Mouse (Mus musculus) frontal cortex, adult (tissue): ENCODE measurements around the gene Wnt3.
"Not testable (repeated sequence)": the region's sequence is repeated elsewhere in the genome, so short reads cannot be mapped to it uniquely, and the experiment has no call there.

ENCODE experiments used
- ATAC-seq: cut with Nextera tagmentation; 2 replicates; pipeline ENCODE4 v1.9.2; 2017; ENCODE audit warnings: mild to moderate bottlenecking, moderate library complexity, mixed read lengths; ENCODE audit not compliant: low TSS enrichment

The Wnt3 gene

GRCm38 (mm10) chr11:103773387-103774227, at the start of gene Wnt3:
TSS of gene Wnt3 (plus strand) at chr11:103774150.
- no peak for ATAC-seq

DNA sequence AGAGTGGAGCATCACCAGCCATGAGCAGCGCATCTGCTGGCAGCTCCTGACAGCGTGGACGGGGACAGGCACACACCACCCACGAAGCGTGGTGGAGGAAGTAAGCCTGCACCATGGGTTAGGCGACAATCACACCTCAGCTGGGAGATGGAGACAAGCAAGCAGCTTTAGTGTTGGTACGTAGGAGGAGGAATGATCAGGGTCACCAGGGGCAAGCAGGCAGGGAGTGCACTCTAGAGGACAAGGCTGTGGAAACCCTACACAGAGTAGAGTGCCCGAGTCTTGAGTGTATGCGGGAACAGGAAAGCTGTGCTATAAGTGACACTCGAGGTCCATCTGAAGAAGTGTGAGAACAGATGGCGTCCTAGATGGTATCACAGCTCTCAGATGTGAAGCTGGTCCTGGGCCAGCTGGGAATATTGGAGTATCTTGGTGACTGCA, 49.6 kb upstream of the Wnt3 start:
- peak; percentile 97 for ATAC-seq

DNA sequence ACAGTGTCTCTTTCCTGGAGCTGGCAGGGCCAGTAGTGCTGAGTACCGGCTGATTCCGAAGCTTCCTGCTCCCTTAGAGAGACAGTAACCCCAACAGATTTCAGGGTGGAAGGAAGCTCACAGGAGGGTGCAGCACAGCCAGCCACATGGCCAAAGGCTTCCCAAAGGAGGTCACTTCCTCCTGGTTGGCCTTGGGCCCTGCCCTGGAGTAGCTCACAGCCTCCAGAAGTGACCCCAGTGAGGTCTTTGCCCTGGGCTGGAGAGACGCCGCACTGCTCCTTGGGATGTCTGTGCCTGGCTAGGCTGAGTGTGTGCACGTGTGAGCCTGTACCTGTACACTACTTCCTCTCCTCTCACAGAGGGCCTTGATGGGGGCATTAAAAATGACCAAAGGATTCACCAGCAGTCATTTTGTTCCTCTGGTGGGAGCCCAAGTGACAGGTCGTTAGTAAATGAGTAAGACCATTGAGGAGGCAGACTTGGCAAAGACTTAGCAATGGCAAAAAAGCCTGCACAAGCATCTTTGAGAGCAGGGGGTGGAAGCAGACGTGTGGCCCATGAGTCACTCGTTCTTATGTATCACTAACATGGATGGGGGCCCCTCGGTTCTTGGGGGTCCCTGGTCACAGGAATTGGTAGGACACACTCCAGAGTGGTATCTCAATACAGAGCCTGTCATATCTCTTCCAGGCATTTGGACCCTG, 44.5 kb upstream of the Wnt3 start:
- ATAC-seq = no peak

DNA sequence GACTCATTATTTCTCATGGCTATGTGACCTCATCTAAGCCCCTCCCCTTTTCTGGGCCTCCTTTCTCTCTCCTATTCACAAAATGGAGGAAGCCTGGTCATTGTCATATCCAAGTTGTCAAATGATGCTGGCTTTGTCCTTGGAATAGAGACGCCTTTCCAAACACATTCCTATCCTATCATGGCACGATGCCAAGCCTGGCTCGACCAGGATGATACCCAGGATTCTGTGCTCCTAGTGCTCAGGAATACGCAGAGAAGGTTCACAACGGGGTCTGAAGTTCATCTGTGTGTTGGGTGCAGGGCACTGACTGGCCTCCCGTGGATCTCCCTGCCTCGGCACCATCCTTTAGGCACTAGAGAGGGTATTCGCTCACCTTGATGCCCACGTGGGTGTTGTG, 42.4 kb upstream of the Wnt3 start:
- no peak for ATAC-seq

DNA sequence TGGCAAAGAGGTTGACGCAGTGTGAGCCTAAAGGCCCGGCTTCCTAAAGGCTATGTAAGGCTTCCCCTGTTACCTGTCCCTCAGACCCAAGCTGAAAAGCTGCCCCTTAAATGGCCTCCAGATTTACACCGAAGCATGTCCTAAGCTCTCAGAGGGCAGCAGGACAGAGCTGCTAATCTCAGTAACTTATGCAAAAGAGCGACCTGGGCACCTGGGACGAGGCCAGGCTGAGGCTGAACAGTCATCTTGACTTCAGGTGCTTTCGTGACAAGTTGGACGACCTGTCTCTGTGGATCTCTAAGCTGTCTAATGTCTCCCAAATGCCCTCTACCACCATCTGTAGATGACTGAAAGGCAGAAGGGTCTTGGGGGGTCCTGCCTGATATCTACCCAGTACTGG, 41.6 kb upstream of the Wnt3 start:
- ATAC-seq = no peak

DNA sequence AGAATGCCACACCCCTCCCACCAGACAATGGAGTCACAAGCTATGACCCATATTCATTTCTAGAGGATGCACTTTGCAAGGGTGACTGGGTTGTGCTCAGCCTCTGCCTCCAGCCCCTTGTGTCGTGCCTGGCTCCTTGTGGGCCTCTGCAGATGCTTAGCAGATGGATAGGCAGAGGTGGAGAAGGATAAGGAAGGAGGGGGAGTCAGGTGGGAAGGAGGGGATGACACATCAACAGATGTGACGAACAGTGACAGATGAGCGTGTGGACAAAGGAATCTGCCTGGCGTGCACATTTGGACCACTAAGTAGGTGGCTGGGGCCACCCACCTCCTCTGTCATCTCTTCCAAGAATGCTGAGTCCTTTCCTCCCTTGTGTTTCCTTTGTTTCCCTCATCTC, 40.9 kb upstream of the Wnt3 start:
- peak; percentile 55; the same call in 1 of the 2 replicates for ATAC-seq

- ATAC-seq = no peak
Observed at GRCm38 (mm10) chr11:103733961-103734360, 40.0 kb upstream of the Wnt3 start.

DNA sequence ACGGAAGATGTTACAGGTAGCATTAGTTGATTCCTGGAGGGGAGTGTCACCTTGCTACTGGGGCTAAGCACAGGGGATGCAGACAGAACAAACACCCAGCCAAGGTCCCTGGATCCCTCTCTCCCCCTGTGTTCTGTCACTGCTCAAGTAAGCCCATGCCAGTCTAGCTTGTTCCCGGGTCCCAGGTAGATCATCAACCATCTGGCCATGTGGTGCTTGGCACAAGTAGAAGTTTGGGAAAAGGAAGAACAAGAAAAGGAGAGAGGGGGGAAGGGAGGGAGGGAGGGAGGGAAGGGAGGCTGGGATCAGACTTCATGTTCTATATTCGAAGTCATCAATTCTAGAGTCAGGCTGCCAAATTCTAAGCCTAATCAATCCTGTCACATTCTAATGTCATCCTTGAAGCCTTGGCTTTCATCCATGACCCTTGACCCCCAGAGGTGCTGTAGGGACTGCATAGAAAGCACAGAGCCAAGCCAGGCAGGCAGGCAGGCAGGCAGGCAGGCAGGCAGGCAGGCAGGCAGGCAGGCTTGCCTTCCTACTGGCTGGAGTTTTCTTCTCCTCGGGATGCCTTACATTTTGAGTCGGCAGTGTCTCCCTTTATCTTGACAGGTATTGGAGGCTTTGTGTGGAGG, 39.4 kb upstream of the Wnt3 start:
- no peak for ATAC-seq

- no peak for ATAC-seq
Observed at GRCm38 (mm10) chr11:103735046-103735781, 38.7 kb upstream of the Wnt3 start.

GRCm38 (mm10) chr11:103749306-103750089, 24.5 kb upstream of the Wnt3 start, which contains the start of gene Wnt9b:
TSS of gene Wnt9b (minus strand) at chr11:103749821.
- ATAC-seq = no peak; the same call in 1 of the 2 replicates

GRCm38 (mm10) chr11:103750612-103751011, 23.3 kb upstream of the Wnt3 start:
- no peak for ATAC-seq

DNA sequence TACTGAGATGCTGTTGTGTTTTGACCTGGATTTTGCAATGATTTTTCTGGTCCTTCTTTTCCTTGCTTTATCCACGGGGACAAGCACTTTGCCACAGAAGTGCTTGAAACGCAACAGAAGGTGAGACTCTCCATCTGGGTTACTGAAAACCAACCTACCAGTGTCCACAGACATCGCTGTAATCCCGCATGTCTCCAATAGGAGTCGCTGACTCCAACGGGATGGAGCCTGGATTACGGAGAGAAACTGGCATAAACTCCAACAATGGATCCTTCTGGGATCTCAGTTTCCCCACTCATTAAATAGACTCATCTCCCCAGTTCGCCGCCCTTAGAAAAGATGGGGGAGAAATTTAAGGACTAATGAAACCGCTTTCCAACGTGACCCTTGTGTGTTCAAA, 15.9 kb upstream of the Wnt3 start:
- ATAC-seq = no peak

DNA sequence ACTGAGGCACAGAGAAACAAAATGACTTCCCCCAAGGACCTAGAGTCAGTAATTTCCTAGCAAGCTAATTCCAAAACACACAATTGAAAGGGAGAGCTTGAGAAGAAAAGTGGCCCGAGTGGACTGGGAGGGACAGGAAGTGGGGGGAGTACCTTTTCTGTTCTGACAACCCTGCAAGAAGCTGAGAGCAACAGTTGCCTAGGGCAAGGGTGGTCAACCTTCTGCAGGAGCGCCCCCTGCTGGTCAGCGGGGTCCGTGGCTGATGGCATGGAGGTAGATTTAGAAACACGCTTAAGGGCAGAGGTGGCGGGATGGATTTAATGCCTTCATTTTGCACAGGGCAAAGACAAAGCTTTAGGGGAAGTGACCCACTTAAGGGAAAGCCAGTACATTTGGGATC, 15.2 kb upstream of the Wnt3 start:
- peak; percentile 52; the same call in 1 of the 2 replicates for ATAC-seq

DNA sequence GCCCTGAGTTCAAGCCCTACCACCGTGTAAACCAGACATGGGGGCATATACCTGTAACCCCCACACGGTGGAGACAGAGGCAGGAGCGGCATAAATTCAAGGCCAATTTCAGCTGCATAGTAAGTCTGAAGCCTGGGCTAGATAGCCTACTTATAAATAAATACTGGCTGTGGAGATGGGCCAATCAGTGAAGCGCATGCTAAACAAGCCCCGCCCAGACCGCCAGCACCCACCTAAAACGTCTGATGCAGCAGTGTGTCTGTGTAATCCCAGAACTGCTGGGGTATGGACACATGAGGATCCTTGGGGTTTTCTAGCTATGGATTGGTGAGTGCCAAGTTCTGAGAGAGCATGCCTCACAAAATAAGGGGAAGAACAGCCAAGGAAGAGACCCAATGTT, 13.8 kb upstream of the Wnt3 start:
- no peak for ATAC-seq

DNA sequence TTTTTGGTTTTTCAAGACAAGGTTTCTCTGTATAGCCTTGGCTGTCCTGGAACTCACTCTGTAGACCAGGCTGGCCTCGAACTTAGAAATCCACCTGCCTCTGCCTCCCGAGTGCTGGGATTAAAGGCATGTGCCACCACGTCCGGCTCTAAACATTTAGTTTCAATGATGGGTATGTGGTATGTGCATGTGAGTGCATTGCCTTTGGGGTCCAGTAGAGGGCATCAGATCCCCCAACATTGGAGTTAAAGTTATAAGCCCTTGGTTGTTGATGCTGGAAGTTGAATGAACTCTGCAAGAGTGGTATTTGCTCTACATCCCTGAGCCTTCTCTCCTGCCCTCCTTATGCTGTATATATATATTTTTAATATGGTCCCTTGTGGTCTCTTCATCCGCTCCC, 13.1 kb upstream of the Wnt3 start:
- ATAC-seq = not testable (repeated sequence)

DNA sequence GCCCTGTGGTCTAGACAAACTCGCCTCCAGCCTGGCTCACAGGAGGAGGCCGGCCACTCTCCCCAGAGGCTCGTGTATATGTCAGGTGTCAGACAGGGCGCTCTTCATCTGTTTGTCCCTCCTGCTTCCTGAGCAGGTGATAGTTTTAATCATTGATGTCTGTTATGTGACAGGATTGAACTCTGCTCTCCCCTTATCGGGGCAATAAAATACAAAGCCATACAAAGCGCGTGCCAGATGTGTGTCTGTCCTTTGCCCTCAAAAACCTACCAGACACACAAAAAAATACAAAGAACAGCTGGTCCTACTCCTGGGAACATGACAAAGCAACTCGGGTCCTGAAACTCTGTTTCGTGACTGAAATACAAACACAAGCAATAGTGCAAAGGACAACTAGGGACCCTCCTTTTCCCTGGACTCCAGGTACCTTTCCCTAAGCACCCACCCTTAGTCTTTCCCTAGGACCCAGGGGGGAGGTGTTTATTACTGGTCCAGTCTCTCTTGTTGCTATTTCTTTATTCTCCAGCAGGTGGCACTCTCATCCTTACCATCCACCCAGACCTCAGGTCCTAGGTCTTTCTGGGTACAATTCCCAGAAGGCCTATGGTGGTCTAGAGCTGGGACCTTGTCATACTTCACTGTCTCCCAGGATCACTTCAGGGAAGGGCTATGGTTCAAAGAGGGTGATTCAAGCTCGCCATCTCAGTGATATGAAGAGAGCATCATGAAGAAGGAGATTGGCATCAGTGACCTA, 10.4 kb upstream of the Wnt3 start:
- peak; percentile 34; the same call in 1 of the 2 replicates for ATAC-seq

GRCm38 (mm10) chr11:103764601-103765000, 9.3 kb upstream of the Wnt3 start:
- ATAC-seq = no peak

- no peak for ATAC-seq
Observed at GRCm38 (mm10) chr11:103765556-103766011, 8.4 kb upstream of the Wnt3 start.

DNA sequence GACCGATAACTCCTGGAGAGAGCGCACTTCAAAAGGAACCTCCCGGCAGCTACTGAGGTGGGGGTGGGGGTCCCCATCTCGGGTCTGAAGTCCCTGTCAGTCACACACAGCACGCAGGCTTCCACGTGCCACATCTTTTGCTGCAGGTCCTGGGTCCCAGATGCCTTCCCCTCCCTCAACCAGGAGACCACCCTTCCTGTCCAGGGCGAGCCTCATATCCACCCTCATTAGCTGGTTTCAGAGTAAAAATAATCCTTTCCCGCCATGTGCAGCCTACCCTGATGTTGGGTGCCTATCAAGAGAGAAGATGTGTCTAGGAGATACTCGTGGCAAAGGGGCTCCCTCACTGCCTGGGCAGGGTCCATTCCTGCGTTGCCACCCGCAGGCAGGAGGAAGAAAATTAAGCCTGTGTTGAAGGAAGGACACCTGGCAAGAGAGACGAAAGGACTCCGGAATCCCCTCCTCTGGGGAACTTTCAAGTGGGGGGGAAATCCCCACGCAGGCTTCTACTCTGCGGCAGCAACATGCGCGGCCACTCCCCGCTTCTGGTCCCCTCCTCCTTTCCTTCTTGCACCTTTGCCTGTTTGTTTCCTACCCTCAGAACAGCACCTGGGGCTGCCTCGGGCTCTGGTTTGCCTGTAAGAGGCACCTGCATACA, 2.7 kb upstream of the Wnt3 start:
- ATAC-seq = no peak
